Comparison of ENCODE assay signal across 9 mouse cellular contexts in genomic region chr17:65870146-65870545, GRCm38 (mm10). TPM values are rescaled to one million over a fixed set of nuclear protein-coding genes. Genes with fewer than 3 reads are reported as not detected.
DNase-seq lines count a peak whose midpoint lies in the region; ATAC-seq and TF ChIP-seq lines count a peak whose summit lies in the region.
"Had no signal": no experiment of that assay in that cellular context is flagged by ENCODE, and none has a peak within 500 bp of the region (broad histone marks: within the 10 kb centered on the region; RNA-seq: fewer than 3 reads in every experiment).

No protein-coding gene starts in this region.

- no peak overlapping the region for H3K9ac ChIP-seq in forebrain, postnatal 0 days
- no peak overlapping the region for H3K9ac ChIP-seq in forebrain, embryonic 15.5 days (replicated peaks)
- no peak overlapping the region for H3K9ac ChIP-seq in ES-Bruce4 (ENCODE audit: low read depth, poor library complexity, severe bottlenecking)
- H3K9ac ChIP-seq in stomach, postnatal 0 days (ENCODE audit: low read length) = no peak overlapping the region
- H3K9ac ChIP-seq: limb, embryonic 12.5 days had no signal

- peak; percentile 50; the same call in 1 of the 2 replicates for ATAC-seq in forebrain, postnatal 0 days
- no peak for ATAC-seq in forebrain, embryonic 15.5 days (replicated peaks)
- ATAC-seq in stomach, postnatal 0 days (ENCODE audit: low FRiP score, low TSS enrichment) = peak; percentile 25; the same call in 1 of the 2 replicates

- 36% methylated on average over 4 of the region's 4 CpGs for WGBS in forebrain, postnatal 0 days
- WGBS in forebrain, embryonic 15.5 days = 41% methylated on average over 4 of the region's 4 CpGs
- 46% methylated on average over 4 of the region's 4 CpGs for WGBS in stomach, postnatal 0 days

- H3K27me3 ChIP-seq in forebrain, postnatal 0 days (ENCODE audit: insufficient read depth, low read length) = no peaks in the 10 kb centered on the region
- no peaks in the 10 kb centered on the region for H3K27me3 ChIP-seq in forebrain, embryonic 15.5 days
- no peaks in the 10 kb centered on the region for H3K27me3 ChIP-seq in ES-Bruce4 (ENCODE audit: control insufficient read depth, insufficient read depth, low read length, poor library complexity, severe bottlenecking)
- no peaks in the 10 kb centered on the region for H3K27me3 ChIP-seq in stomach, postnatal 0 days (ENCODE audit: control insufficient read depth, insufficient read depth, low read length)
- H3K27me3 ChIP-seq: limb, embryonic 12.5 days had no signal

- no peak for TF ChIP-seq EP300 in ES-Bruce4 (IDR thresholded peaks at IDR 0.05; ENCODE audit: insufficient read depth, low read depth, low read length)
- TF ChIP-seq EP300 in stomach, postnatal 0 days (optimal IDR thresholded peaks at IDR 0.05) = no peak

- DNase-seq in forebrain, postnatal 0 days = peak; percentile 65
- DNase-seq in c-Kit-positive CD71-positive TER-119-negative erythroid progenitor cells, embryonic 14.5 days (ENCODE audit: low read depth) = peak; percentile 75
- DNase-seq in gastrocnemius, adult 8-10 months (ENCODE audit: low spot score in 2 of 2) = peak; percentile 68 to 74
- peak; percentile 71 for DNase-seq in layer of hippocampus, postnatal 10 days (ENCODE audit: low spot score in 2 of 2)
- peak; percentile 89 for DNase-seq in mesoderm, embryonic 11.5 days (ENCODE audit: low read depth, low spot score)
- DNase-seq in stomach, postnatal 0 days (ENCODE audit: low spot score) = peak; percentile 83

- no peaks in the 10 kb centered on the region; the same call in 1 of the 2 replicates for H3K4me1 ChIP-seq in forebrain, postnatal 0 days (ENCODE audit: insufficient read depth)
- peaks cover 12% of the 10 kb centered on the region for H3K4me1 ChIP-seq in forebrain, embryonic 15.5 days
- peaks cover 9% of the 10 kb centered on the region for H3K4me1 ChIP-seq in ES-Bruce4 (ENCODE audit: control insufficient read depth, insufficient read depth, low read length)
- H3K4me1 ChIP-seq in stomach, postnatal 0 days (replicated peaks; ENCODE audit: control insufficient read depth, insufficient read depth) = no peaks in the 10 kb centered on the region; the same call in 1 of the 2 replicates

- peaks cover 4% of the 10 kb centered on the region; the same call in 1 of the 2 replicates for H3K36me3 ChIP-seq in forebrain, postnatal 0 days (ENCODE audit: insufficient read depth)
- H3K36me3 ChIP-seq in forebrain, embryonic 15.5 days = no peaks in the 10 kb centered on the region; the same call in 1 of the 2 replicates
- no peaks in the 10 kb centered on the region; the same call in 1 of the 2 replicates for H3K36me3 ChIP-seq in ES-Bruce4 (ENCODE audit: control insufficient read depth, insufficient read depth, low read length, poor library complexity, severe bottlenecking)
- peaks cover 2% of the 10 kb centered on the region; the same call in 1 of the 2 replicates for H3K36me3 ChIP-seq in stomach, postnatal 0 days (ENCODE audit: control insufficient read depth, insufficient read depth, low read length)

- no peak overlapping the region for H3K4me3 ChIP-seq in forebrain, postnatal 0 days (ENCODE audit: low read depth, low read length)
- H3K4me3 ChIP-seq in forebrain, embryonic 15.5 days = no peak overlapping the region
- no peak overlapping the region for H3K4me3 ChIP-seq in ES-Bruce4 (ENCODE audit: low read depth, low read length)
- no peak overlapping the region for H3K4me3 ChIP-seq in stomach, postnatal 0 days (ENCODE audit: low read depth, low read length)
- H3K4me3 ChIP-seq: limb, embryonic 12.5 days had no signal

- no peaks in the 10 kb centered on the region for H3K9me3 ChIP-seq in forebrain, postnatal 0 days (ENCODE audit: low read length)
- no peaks in the 10 kb centered on the region for H3K9me3 ChIP-seq in forebrain, embryonic 15.5 days
- H3K9me3 ChIP-seq in ES-Bruce4 (replicated peaks; ENCODE audit: control insufficient read depth, insufficient read depth, low read length, poor library complexity, severe bottlenecking) = no peaks in the 10 kb centered on the region
- H3K9me3 ChIP-seq in stomach, postnatal 0 days (ENCODE audit: control insufficient read depth, low read length) = no peaks in the 10 kb centered on the region

- no peak overlapping the region for H3K27ac ChIP-seq in forebrain, postnatal 0 days (ENCODE audit: low read depth, low read length)
- no peak overlapping the region for H3K27ac ChIP-seq in forebrain, embryonic 15.5 days (replicated peaks)
- peak overlapping the region; percentile 31; the same call in 1 of the 2 replicates for H3K27ac ChIP-seq in ES-Bruce4 (ENCODE audit: insufficient read depth, low read length)
- no peak overlapping the region for H3K27ac ChIP-seq in stomach, postnatal 0 days (replicated peaks)
- H3K27ac ChIP-seq: limb, embryonic 12.5 days had no signal

- H3K4me2 ChIP-seq in forebrain, postnatal 0 days (ENCODE audit: low read depth) = no peak overlapping the region
- no peak overlapping the region for H3K4me2 ChIP-seq in forebrain, embryonic 15.5 days (replicated peaks)
- no peak overlapping the region for H3K4me2 ChIP-seq in stomach, postnatal 0 days (replicated peaks; ENCODE audit: low read depth)
- H3K4me2 ChIP-seq: limb, embryonic 12.5 days had no signal

- TF ChIP-seq POLR2A in ES-Bruce4 (IDR thresholded peaks at IDR 0.05; ENCODE audit: insufficient read depth, low read length) = no peak

- TF ChIP-seq CTCF in forebrain, postnatal 0 days (IDR thresholded peaks at IDR 0.05; ENCODE audit: low read depth) = peak; percentile 71
- peak; percentile 76 for TF ChIP-seq CTCF in ES-Bruce4 (IDR thresholded peaks at IDR 0.05; ENCODE audit: low read depth, low read length)
- peak; percentile 84 for TF ChIP-seq CTCF in stomach, postnatal 0 days (IDR thresholded peaks at IDR 0.05; ENCODE audit: low read depth)

RNA-seq across cellular contexts. Expression of gene Ralbp1, which starts 15.5 kb away (rescaled TPM):
- 39.9 and 40.7 TPM in 2 replicates for total RNA-seq in forebrain, postnatal 0 days (2014; rRNA removed)
- 34.4 and 47.7 TPM in 2 replicates for polyA plus RNA-seq in forebrain, postnatal 0 days (2015; fragmentation: Nextera tagmentation; extraction: Ambion mirVana)
- 57.5 and 61.3 TPM in 2 replicates for polyA plus RNA-seq in forebrain, embryonic 15.5 days (2015; fragmentation: Nextera tagmentation; extraction: Ambion mirVana)
- 41.3 and 42.9 TPM in 2 replicates for polyA plus RNA-seq in ES-Bruce4 (2011; ENCODE audit: insufficient read depth, insufficient read length, low read depth, missing spikeins)
- 10 to 100 TPM; 24.5 to 31.2 (median 28.6) TPM for total RNA-seq in gastrocnemius, adult 8-10 months (2022)
- total RNA-seq in layer of hippocampus, postnatal 10 days (2021) = 10 to 100 TPM; 36.2 to 38.8 TPM
- 114 and 117 TPM in 2 replicates for polyA plus RNA-seq in stomach, postnatal 0 days (2015; fragmentation: Nextera tagmentation; extraction: Ambion mirVana)
